Mouse (Mus musculus): ENCODE data around the gene Rad1. TPM values are rescaled to one million over a fixed set of nuclear protein-coding genes. Genes with fewer than 3 reads are reported as not detected.

Rad1 gene
- total and polyA plus RNA-seq, 3 experiments: 34.6 to 47.0 TPM; not detected in 1

GRCm38 (mm10) chr15:10463555-10463954, 22.3 kb upstream of the Rad1 start:
- peaks cover 2 to 18% of the 10 kb centered on the region in 2 experiments; a peak in 3 of 4 replicates for H3K36me3 ChIP-seq (ENCODE audit: control insufficient read depth in 1 of 2, insufficient read depth in 2 of 2, low read length in 2 of 2)
- no peak for TF ChIP-seq ZKSCAN1 (IDR thresholded peaks at IDR 0.05; ENCODE audit: low read depth, low read length)
- TF ChIP-seq CHD1 (IDR thresholded peaks at IDR 0.05; ENCODE audit: low read depth, low read length): no peak
- no peak for TF ChIP-seq MYC (IDR thresholded peaks at IDR 0.05; ENCODE audit: low read depth, low read length)
- TF ChIP-seq MAX (IDR thresholded peaks at IDR 0.05; ENCODE audit: low read length): no peak
- TF ChIP-seq EP300 (IDR thresholded peaks at IDR 0.05; ENCODE audit: low read depth in 1 of 2, low read length in 2 of 2): no peak
- no peak for TF ChIP-seq MEF2A (IDR thresholded peaks at IDR 0.05; ENCODE audit: extremely low read depth, insufficient replicate concordance, low read depth, low read length, poor library complexity, severe bottlenecking)
- no peak for TF ChIP-seq KAT2A (conservative IDR thresholded peaks at IDR 0.05; ENCODE audit: low read depth, low read length)
- no peak for TF ChIP-seq GATA1 (IDR thresholded peaks at IDR 0.05; ENCODE audit: low read depth, low read length)
- TF ChIP-seq GABPA (IDR thresholded peaks at IDR 0.05; ENCODE audit: low read depth, low read length): no peak
- TF ChIP-seq MXI1 (IDR thresholded peaks at IDR 0.05; ENCODE audit: low read depth, low read length): no peak
- no peak for TF ChIP-seq USF1 (IDR thresholded peaks at IDR 0.05; ENCODE audit: low read depth, low read length)
- no peak for TF ChIP-seq TAL1 (IDR thresholded peaks at IDR 0.05; ENCODE audit: low read length)
- TF ChIP-seq E2F4 (IDR thresholded peaks at IDR 0.05; ENCODE audit: borderline replicate concordance, low read depth, low read length): no peak
- TF ChIP-seq RCOR1 (IDR thresholded peaks at IDR 0.05; ENCODE audit: low read depth, low read length): no peak
- TF ChIP-seq NRF1 (IDR thresholded peaks at IDR 0.05; ENCODE audit: insufficient read depth, low read depth, low read length, poor library complexity, severe bottlenecking): no peak
- TF ChIP-seq POLR2AphosphoS2 (IDR thresholded peaks at IDR 0.05; ENCODE audit: low read length): no peak
- no peaks in the 10 kb centered on the region for H3K9me3 ChIP-seq (replicated peaks; ENCODE audit: insufficient read depth, low read length)
- H3K4me3 ChIP-seq (ENCODE audit: control insufficient read depth in 1 of 2, insufficient read depth in 1 of 2, low read depth in 2 of 2, low read length in 2 of 2): no peak overlapping the region
- DNase-seq (ENCODE audit: low read depth, low spot score): no peak
- no peak overlapping the region for H3K9ac ChIP-seq (ENCODE audit: control insufficient read depth, low read depth, low read length, poor library complexity, severe bottlenecking)
- H3K4me1 ChIP-seq (ENCODE audit: control insufficient read depth in 1 of 2, insufficient read depth in 2 of 2, low read length in 2 of 2): peaks cover 0 to under 1% of the 10 kb centered on the region in 2 experiments; a peak in 1 of 4 replicates
- H3K79me2 ChIP-seq (ENCODE audit: control insufficient read depth, insufficient read depth, low read length, poor library complexity): peaks cover 19% of the 10 kb centered on the region
- H3K27me3 ChIP-seq (ENCODE audit: control insufficient read depth in 1 of 2, insufficient read depth in 2 of 2, low read length in 2 of 2): no peaks in the 10 kb centered on the region
- no peak overlapping the region for H3K27ac ChIP-seq (ENCODE audit: control insufficient read depth, low read depth, low read length)

- no peaks in the 10 kb centered on the region for H3K9me3 ChIP-seq (replicated peaks; ENCODE audit: insufficient read depth, low read length)
- peaks cover 2 to 7% of the 10 kb centered on the region in 2 experiments; a peak in 3 of 4 replicates for H3K4me1 ChIP-seq (ENCODE audit: control insufficient read depth in 1 of 2, insufficient read depth in 2 of 2, low read length in 2 of 2)
- DNase-seq (ENCODE audit: low read depth, low spot score): no peak
- peaks cover 28% of the 10 kb centered on the region for H3K79me2 ChIP-seq (ENCODE audit: control insufficient read depth, insufficient read depth, low read length, poor library complexity)
- no peak overlapping the region for H3K9ac ChIP-seq (ENCODE audit: control insufficient read depth, low read depth, low read length, poor library complexity, severe bottlenecking)
- peaks cover 9 to 15% of the 10 kb centered on the region in 2 experiments for H3K36me3 ChIP-seq (ENCODE audit: control insufficient read depth in 1 of 2, insufficient read depth in 2 of 2, low read length in 2 of 2)
- TF ChIP-seq CHD2 (IDR thresholded peaks at IDR 0.05; ENCODE audit: low read length) (no peak), GABPA (IDR thresholded peaks at IDR 0.05; ENCODE audit: low read depth, low read length) (no peak), RAD21 (IDR thresholded peaks at IDR 0.05; ENCODE audit: low read depth, low read length) (no peak), MAZ (IDR thresholded peaks at IDR 0.05; ENCODE audit: low read depth, low read length) (no peak), UBTF (IDR thresholded peaks at IDR 0.05; ENCODE audit: borderline replicate concordance, insufficient read depth, low read depth, low read length) (no peak), BHLHE40 (IDR thresholded peaks at IDR 0.05; ENCODE audit: borderline replicate concordance, low read depth, low read length) (no peak), E2F4 (IDR thresholded peaks at IDR 0.05; ENCODE audit: borderline replicate concordance, low read depth, low read length) (no peak), ZC3H11A (IDR thresholded peaks at IDR 0.05; ENCODE audit: low read depth, low read length) (no peak), MYB (IDR thresholded peaks at IDR 0.05; ENCODE audit: low read depth, low read length) (no peak), USF1 (IDR thresholded peaks at IDR 0.05; ENCODE audit: low read depth, low read length) (no peak)
- no peak overlapping the region for H3K4me3 ChIP-seq (ENCODE audit: control insufficient read depth in 1 of 2, insufficient read depth in 1 of 2, low read depth in 2 of 2, low read length in 2 of 2)
- no peaks in the 10 kb centered on the region for H3K27me3 ChIP-seq (ENCODE audit: control insufficient read depth in 1 of 2, insufficient read depth in 2 of 2, low read length in 2 of 2)
- H3K27ac ChIP-seq (ENCODE audit: control insufficient read depth, low read depth, low read length): no peak overlapping the region
Observed at GRCm38 (mm10) chr15:10464678-10465077, 21.1 kb upstream of the Rad1 start.

Measured in MEL (cell line).